Comparison of ENCODE assay signal across 25 mouse cellular contexts in the genomic region with DNA sequence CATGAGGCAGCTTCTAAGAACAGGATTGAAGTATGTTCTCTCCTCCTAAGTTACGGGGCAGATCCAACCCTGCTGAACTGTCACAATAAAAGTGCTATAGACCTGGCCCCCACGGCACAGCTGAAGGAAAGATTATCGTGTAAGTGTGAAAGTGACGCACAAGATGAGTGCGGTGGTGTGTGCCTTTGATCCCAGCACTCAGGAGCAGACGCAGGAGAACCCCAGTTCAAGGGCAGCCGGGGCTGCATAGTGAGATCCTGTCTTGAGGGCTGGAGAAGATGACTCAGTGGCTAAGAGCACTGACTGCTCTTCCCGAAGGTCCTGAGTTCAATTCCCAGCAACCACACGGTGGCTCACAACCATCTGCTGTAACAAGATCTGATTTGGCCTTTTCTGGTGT.
"Had no signal": no experiment of that assay in that cellular context is flagged by ENCODE, and none has a peak within 500 bp of the region (broad histone marks: within the 10 kb centered on the region; RNA-seq: fewer than 3 reads in every experiment).

No protein-coding gene starts in this region.

- H3K9me3 ChIP-seq: kidney, embryonic 15.5 days; limb, embryonic 12.5 days; limb, embryonic 15.5 days; liver, embryonic 12.5 days; liver, embryonic 15.5 days; lung, embryonic 15.5 days; megakaryocyte, embryonic 14.5 days; midbrain, embryonic 10.5 days; midbrain, embryonic 13.5 days; neural tube, embryonic 13.5 days had no signal

- H3K27me3 ChIP-seq: kidney, embryonic 15.5 days; limb, embryonic 12.5 days; limb, embryonic 15.5 days; liver, embryonic 12.5 days; liver, embryonic 15.5 days; lung, embryonic 15.5 days; megakaryocyte, embryonic 14.5 days; midbrain, embryonic 13.5 days; neural tube, embryonic 13.5 days had no signal

- H3K4me3 ChIP-seq: kidney, embryonic 15.5 days; left cerebral cortex, adult 2 months; limb, embryonic 12.5 days; limb, embryonic 15.5 days; liver, embryonic 12.5 days; liver, embryonic 15.5 days; lung, embryonic 15.5 days; megakaryocyte, embryonic 14.5 days; midbrain, embryonic 10.5 days; midbrain, embryonic 13.5 days; myocyte; neural tube, embryonic 13.5 days had no signal

- H3K4me1 ChIP-seq: kidney, embryonic 15.5 days; limb, embryonic 12.5 days; limb, embryonic 15.5 days; liver, embryonic 12.5 days; liver, embryonic 15.5 days; lung, embryonic 15.5 days; midbrain, embryonic 10.5 days; midbrain, embryonic 13.5 days; neural tube, embryonic 13.5 days had no signal

- DNase-seq: kidney, adult 8-10 months; kidney, postnatal 10 days; kidney, postnatal 36 days; layer of hippocampus, postnatal 36 days; left cerebral cortex, postnatal 4 days; lung, adult 18-20 months; lung, postnatal 10 days; lung, postnatal 36 days; retina, postnatal 1 day; right cerebral cortex, postnatal 25 days; spleen, adult 18-20 months; thymus, adult 18-20 months; thymus, postnatal 36 days had no signal

- H3K27ac ChIP-seq: kidney, embryonic 15.5 days; left cerebral cortex, adult 2 months; limb, embryonic 12.5 days; limb, embryonic 15.5 days; liver, embryonic 12.5 days; liver, embryonic 15.5 days; lung, embryonic 15.5 days; midbrain, embryonic 10.5 days; midbrain, embryonic 13.5 days; neural tube, embryonic 13.5 days had no signal
